Mouse (Mus musculus): ENCODE data around the gene Gon7.

Gon7 gene

GRCm38 (mm10) chr12:102743036-102743588 is 14.5 kb downstream of the Gon7 start:
- DNase-seq (ENCODE audit: low read depth, low spot score), result no peak

GRCm38 (mm10) chr12:102742056-102742455 is 15.5 kb downstream of the Gon7 start:
- DNase-seq (ENCODE audit: low read depth, low spot score), result no peak

GRCm38 (mm10) chr12:102740285-102740684 is 17.3 kb downstream of the Gon7 start:
- DNase-seq (ENCODE audit: low read depth, low spot score), result no peak

- DNase-seq (ENCODE audit: low read depth, low spot score), result no peak
Measured at GRCm38 (mm10) chr12:102739096-102739495, 18.5 kb downstream of the Gon7 start.

GRCm38 (mm10) chr12:102733381-102733780 is 24.2 kb downstream of the Gon7 start:
- peak; percentile 73 for DNase-seq (ENCODE audit: low read depth, low spot score)

GRCm38 (mm10) chr12:102730798-102731619 is 26.6 kb downstream of the Gon7 start:
- peak; percentile 82 for DNase-seq (ENCODE audit: low read depth, low spot score)

- DNase-seq (ENCODE audit: low read depth, low spot score), result peak; percentile 96
Measured at GRCm38 (mm10) chr12:102729855-102730797, 27.5 kb downstream of the Gon7 start.

GRCm38 (mm10) chr12:102725761-102726175 is 31.8 kb downstream of the Gon7 start:
- DNase-seq (ENCODE audit: low read depth, low spot score), result no peak

GRCm38 (mm10) chr12:102725146-102725545 is 32.5 kb downstream of the Gon7 start:
- no peak for DNase-seq (ENCODE audit: low read depth, low spot score)

GRCm38 (mm10) chr12:102723861-102724260 is 33.7 kb downstream of the Gon7 start:
- no peak for DNase-seq (ENCODE audit: low read depth, low spot score)

- no peak for DNase-seq (ENCODE audit: low read depth, low spot score)
Measured at GRCm38 (mm10) chr12:102722966-102723365, 34.6 kb downstream of the Gon7 start.

GRCm38 (mm10) chr12:102722451-102722850 is 35.2 kb downstream of the Gon7 start:
- no peak for DNase-seq (ENCODE audit: low read depth, low spot score)

GRCm38 (mm10) chr12:102719552-102720315 is 37.9 kb downstream of the Gon7 start:
- peak; percentile 79 for DNase-seq (ENCODE audit: low read depth, low spot score)

GRCm38 (mm10) chr12:102714654-102715395 is 42.8 kb downstream of the Gon7 start:
- no peak for DNase-seq (ENCODE audit: low read depth, low spot score)

GRCm38 (mm10) chr12:102714116-102714515 is 43.5 kb downstream of the Gon7 start:
- no peak for DNase-seq (ENCODE audit: low read depth, low spot score)

- no peak for DNase-seq (ENCODE audit: low read depth, low spot score)
Measured at GRCm38 (mm10) chr12:102713153-102713865, 44.3 kb downstream of the Gon7 start.

GRCm38 (mm10) chr12:102710851-102711375 is 46.7 kb downstream of the Gon7 start:
- DNase-seq (ENCODE audit: low read depth, low spot score), result no peak

- no peak for DNase-seq (ENCODE audit: low read depth, low spot score)
Measured at GRCm38 (mm10) chr12:102709896-102710295, 47.7 kb downstream of the Gon7 start.

GRCm38 (mm10) chr12:102708220-102708619 is 49.4 kb downstream of the Gon7 start:
- DNase-seq (ENCODE audit: low read depth, low spot score), result no peak
